Mouse (Mus musculus) ES-Bruce4 (cell line): Measurements from ENCODE around the gene Rdh5.

Experiments used
- CTCF ChIP-seq: IDR thresholded peaks from one replicate; pipeline ENCODE4 v1.8.1; 2011; ENCODE audit warnings: low read depth, low read length
- POLR2A ChIP-seq: IDR thresholded peaks from one replicate; pipeline ENCODE4 v1.8.1; 2011; ENCODE audit warnings: low read length; ENCODE audit not compliant: insufficient read depth

DNA sequence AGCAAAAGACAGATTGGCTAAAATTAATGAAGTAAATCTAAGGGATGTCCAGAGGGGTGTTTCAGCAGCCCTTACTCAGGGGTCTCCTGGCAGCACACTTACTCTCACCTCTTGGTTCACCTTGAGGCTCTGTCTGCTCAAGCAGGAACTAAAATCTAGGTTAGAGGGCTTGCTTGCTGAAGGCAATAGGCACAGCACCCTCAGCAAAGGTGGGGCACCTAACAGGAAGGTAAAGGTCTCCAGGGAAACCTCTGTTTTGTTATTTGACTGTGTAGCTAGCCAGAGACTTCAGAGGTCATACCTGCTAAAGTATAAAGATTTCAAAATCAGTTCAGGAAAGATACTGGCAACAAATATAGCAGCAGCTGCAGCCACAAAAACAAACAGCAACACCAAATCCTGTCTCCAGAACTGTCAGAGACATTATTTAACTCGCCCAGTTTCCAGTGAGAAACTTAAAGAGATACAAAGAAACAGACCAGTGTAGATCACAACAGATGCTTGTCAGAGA, 48.1 kb upstream of the Rdh5 start:
- no peak for TF ChIP-seq CTCF
- no peak for TF ChIP-seq POLR2A
